Mouse (Mus musculus) testis, postnatal 14 days (tissue): Measurements from ENCODE around the gene Aatf.
"Not testable (repeated sequence)": the region's sequence is repeated elsewhere in the genome, so short reads cannot be mapped to it uniquely, and the experiment has no call there.

Experiments used
- DNase-seq: peaks from one replicate; pipeline ENCODE4 v3.0.0; 2021; ENCODE audit warnings: low spot score

The Aatf gene

GRCm38 (mm10) chr11:84434879-84435278, 78.4 kb downstream of the Aatf start:
- DNase-seq, result no peak

GRCm38 (mm10) chr11:84430336-84430735, 83.0 kb downstream of the Aatf start:
- no peak for DNase-seq

DNA sequence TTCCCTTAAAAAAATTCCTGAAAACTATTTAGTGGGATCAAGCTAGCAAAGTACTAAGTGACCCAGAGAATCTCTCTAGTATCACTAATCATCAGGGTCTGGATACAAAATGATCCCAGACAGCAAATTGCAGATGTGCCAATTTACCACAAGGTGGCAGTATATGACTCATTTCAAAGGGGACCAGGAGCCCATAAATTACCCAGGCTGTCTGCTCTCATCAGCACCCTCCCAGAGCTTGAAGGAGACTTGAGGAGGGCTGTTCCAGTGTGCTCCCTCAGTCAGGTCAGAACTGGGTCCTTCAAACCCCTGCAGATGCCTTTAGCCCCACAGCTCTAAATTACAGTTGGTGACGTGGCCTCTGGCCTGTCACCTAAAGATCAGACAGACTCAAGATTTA, 83.7 kb downstream of the Aatf start:
- DNase-seq, result no peak

GRCm38 (mm10) chr11:84426633-84426998, 86.7 kb downstream of the Aatf start:
- no peak for DNase-seq

GRCm38 (mm10) chr11:84425736-84426632, 87.3 kb downstream of the Aatf start:
- DNase-seq, result no peak

GRCm38 (mm10) chr11:84420779-84421178, 92.5 kb downstream of the Aatf start:
- no peak for DNase-seq

DNA sequence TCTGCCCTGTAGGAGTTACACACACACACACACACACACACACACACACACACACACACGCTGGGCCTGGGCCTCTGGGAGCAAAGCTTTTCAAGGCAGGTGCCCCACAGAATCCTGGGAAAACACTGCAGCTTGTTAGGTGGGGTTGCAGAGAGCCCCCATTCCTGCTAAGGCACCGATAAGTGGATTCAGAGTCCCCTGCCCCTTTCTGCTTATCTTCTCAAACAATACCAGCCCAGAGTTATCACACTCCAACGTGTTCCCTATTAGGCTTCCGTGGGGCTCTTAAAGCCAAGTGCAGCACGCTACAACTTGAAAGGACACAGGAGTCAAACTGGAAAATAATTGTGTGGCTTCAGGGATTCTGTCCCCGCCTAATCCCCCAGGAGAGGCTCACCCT, 100.2 kb downstream of the Aatf start:
- no peak for DNase-seq

DNA sequence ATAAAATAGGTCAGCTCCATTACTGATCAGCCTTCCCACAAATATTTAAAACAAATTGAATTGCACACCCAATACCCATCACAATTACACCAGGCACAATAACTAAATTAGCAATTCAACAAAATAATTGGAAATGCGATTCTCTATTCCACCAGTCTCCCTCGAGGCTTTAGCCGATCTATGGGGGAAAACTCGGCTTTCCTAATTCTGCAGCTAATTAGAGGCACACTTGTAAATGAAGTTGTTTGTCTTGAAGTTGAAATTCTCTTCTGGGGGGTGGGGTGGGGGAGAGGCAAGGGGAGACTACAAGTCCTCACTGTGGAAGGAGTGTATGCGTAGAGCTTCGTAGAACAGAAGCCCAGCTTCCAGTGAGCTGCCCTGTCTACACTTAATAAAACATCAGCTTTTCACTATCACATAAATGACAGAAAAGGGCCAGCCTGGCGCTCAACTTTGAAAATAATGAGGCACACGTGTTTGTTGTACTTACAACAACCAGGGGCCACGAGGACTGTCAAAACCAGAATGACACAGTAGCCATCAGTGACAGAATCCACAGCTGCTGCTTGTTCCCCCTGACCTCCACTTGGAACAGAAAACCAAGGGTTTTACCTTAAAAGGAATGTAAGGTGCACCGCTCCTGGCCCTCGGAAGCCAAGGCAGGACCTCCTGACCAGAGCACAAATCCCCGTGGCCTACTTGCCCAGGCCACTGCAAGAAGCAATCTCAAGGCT, 101.0 kb downstream of the Aatf start:
- no peak for DNase-seq

- DNase-seq, result no peak
Observed at GRCm38 (mm10) chr11:84411642-84412018, 101.7 kb downstream of the Aatf start.

DNA sequence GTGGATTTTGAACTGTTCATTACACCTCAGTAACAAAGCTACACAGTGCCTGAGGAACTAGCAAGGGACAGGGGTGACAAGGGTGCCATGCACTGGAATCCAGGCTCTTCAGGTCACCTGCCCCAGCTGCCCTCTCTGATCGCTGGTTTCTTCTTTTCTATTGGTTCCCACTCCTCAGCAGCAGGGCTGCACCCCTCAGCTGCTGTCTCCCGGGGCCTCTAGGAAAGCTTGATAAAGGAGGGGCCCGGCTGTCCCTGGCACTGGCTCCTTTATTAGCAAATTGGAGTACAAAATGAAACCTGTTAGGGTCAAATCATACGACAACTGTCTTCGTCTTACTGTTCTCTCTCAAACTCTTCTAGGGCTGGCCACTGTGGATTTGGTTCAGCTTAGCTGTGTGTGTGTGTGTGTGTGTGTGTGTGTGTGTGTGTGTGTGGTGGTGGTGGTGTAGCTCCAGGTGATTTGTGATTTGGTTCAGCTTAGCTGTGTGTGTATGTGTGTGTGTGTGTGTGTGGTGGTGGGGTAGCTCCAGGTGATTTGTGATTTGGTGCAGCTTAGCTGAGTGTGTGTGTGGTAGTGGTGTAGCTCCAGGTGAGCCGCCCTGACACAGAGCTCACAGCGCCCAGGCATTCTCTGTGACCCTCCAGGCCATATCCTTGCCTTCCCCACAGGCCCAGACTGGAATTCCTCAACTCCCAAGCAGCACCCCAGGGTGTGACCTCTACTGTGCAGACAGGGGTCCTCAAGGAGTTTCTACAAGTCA, 102.3 kb downstream of the Aatf start:
- DNase-seq, result no peak

GRCm38 (mm10) chr11:84410383-84410782, 102.9 kb downstream of the Aatf start:
- no peak for DNase-seq

- DNase-seq, result no peak
Observed at GRCm38 (mm10) chr11:84406733-84407132, 106.6 kb downstream of the Aatf start.

DNA sequence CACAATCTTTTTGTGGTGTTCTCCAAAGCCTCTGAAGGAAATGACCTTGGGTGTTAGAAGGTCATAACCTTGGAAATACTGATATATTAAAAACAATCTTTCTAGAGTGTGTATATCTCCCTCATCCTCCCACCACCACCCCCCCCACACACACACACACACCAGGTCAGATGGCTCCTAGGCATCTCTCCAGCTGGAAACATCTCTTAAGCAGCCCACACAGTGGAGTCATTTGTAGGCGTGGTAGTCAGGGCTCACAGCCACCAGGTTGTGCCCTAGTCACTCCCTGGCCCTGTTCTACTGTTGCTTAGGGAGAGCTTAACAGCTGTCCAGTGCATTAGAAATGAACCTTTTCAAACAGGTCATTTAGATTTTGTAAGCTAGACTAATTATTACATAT, 118.3 kb downstream of the Aatf start:
- peak; percentile 65 for DNase-seq

- no peak for DNase-seq
Observed at GRCm38 (mm10) chr11:84393571-84393970, 119.8 kb downstream of the Aatf start.

DNA sequence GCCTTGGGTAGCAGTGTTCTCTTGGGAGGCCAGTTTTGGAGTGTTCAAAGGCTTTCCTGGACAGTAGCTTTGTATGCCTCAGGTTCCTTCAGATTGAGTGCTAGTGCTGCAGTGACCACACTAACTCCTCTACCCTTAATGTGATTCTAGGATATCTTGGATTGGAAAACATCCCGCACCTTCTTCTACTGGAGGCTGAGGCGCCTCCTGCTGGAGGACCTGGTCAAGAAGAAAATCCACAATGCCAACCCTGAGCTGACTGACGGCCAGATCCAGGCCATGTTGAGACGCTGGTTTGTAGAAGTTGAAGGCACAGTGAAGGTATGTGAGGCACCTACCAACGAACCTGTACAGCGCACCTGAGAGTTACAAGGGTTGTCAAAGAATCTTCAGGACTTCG, 121.3 kb downstream of the Aatf start:
- DNase-seq, result not testable (repeated sequence)

- no peak for DNase-seq
Observed at GRCm38 (mm10) chr11:84391126-84391525, 122.2 kb downstream of the Aatf start.

- DNase-seq, result no peak
Observed at GRCm38 (mm10) chr11:84389332-84389731, 124.0 kb downstream of the Aatf start.

DNA sequence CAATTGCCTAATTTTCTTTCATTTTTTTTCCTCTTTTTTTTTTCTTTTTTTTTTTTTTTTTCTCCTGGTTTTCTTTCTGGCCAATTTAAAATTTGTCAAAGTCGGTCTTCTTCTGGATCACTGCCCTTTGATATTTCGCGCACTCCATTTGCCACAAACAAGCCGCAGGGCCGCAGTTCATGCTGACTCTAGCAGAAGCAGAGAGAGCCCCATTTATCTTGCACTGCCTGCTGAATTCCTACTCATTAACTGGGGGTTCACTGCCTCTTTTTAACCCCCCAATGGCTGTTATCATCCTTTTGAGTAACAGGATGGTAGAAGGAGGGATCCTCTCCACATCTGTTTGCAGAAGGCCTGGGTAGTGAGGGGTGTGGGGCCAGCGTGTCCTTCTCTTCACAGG, 129.4 kb downstream of the Aatf start:
- no peak for DNase-seq

DNA sequence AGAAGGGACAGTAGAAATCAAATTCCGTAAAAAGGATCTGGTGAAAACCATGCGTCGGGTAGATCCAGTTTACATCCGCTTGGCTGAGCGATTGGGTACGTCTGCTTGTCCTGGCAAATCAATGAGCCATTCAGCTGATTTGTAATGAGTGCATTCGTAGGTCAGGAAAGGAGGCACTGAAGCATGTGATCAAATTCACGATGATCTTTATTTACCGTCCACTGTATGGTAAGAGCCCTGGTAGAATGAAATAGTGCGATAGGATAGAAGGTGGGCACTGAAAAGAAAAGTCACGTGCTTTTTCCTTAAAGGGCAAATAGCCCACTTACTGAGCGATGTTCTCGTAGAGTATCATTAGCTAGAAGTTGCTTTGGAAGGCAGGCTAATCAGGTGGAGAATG, 130.9 kb downstream of the Aatf start:
- no peak for DNase-seq

DNA sequence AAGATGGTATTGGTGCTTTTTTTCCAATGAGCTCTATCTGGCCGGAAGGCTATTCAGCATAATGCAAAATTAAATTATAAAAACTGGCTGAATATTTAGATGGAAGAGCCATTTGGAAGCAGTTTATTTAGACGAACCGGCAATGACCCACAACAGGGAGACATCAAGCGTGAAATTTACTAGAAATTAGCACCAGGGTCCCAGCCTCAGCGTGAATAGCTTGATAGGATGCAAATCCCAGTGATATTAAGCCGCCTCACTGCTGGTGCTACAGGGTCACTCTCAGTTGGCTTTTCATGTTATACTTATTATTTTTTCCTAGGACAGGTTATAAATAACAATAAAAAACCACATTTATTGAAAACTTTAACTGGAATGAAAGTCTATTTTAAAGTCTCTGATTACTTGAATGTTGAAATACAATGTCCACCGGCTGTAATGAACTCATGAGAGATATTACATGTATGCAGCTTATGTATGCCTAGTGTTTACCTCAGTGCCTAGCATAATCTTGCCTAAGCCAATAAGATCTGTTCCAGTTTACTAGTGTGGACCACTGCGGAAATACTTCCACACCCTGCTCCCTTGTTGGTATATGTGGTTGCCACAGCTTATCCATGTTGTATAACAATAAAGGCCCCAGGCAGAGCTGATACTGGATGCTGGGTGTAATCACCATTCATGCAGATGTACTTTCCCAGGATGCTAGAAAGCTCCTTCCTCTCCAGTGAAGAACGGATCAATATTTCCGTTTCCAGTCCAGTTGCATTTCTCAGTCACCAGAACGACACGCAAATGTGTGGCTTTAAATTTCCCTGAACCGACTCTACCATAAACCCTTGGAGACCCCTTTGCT, 136.6 kb downstream of the Aatf start:
- DNase-seq, result no peak

DNA sequence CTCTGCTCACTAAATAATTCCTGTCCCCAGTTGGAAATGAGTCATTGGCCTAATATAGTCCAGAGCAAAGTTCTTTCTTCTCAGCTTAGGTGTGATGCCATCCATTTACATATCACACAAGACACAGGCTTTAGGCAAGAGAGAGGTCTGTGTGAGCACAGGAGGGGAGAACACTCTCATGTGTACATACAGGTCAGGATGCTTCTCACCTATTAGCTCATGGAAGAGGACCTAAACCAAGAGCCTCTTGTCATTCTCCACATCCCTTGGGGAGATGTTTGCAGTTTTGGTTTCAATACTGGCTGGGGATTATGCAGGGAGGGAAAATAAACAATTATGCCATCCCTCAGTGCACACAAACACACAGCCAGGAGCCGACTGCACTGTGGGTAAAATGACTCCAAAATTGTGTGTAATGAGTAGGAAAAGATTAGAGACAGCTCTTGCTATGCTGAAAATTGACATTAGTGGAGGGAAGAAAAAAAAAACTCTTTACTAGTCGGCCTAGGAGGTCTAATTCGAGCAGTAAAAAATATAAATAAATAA, 137.3 kb downstream of the Aatf start:
- no peak for DNase-seq
